Mouse (Mus musculus): ENCODE measurements around the gene Ptov1. TPM values are rescaled to one million over a fixed set of nuclear protein-coding genes. Genes with fewer than 3 reads are reported as not detected.

Gene Ptov1
- polyA plus RNA-seq, 1 experiment = 90.1 TPM

GRCm38 (mm10) chr7:44835373-44836015 is 34.1 kb downstream of the Ptov1 start:
- Histone ChIP-seq H3K4me1 (ENCODE audit: control insufficient read depth, insufficient read depth, low read length) (peaks cover 57% of the 10 kb centered on the region), H3K4me3 (ENCODE audit: insufficient read depth, low read length) (no peak overlapping the region), H3K27ac (ENCODE audit: insufficient read depth, low read depth, low read length) (peak overlapping the region; percentile 61)
- TF ChIP-seq CTCF (IDR thresholded peaks at IDR 0.05; ENCODE audit: low read depth, low read length) (peak; percentile 13; the same call in 1 of the 2 replicates), POLR2A (IDR thresholded peaks at IDR 0.05; ENCODE audit: borderline replicate concordance, low read depth, low read length) (no peak)

DNA sequence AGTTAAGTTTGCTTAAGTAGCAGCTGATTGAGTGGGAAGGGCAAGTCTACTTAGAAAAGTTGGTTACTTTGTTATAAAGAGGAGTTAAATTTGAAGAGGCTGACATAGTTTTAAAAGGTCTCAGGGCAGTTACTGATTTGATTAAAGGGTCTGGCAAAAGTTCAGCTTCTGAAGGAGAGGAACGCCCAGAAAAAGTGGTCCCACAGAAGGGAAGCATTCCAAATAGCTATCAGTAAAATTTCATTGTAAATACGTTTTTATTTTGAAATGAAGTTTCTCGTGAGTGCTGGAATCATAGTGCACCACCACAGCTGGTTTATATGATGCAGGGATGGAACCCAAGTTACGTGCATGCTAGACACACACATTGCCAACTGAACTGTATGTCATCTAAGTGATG is 36.8 kb downstream of the Ptov1 start:
- Histone ChIP-seq H3K4me1 (ENCODE audit: control insufficient read depth, insufficient read depth, low read length) (peaks cover 57% of the 10 kb centered on the region), H3K27ac (ENCODE audit: insufficient read depth, low read depth, low read length) (no peak overlapping the region), H3K4me3 (ENCODE audit: insufficient read depth, low read length) (no peak overlapping the region)
- no peak for TF ChIP-seq CTCF (IDR thresholded peaks at IDR 0.05; ENCODE audit: low read depth, low read length)
- no peak for TF ChIP-seq POLR2A (IDR thresholded peaks at IDR 0.05; ENCODE audit: borderline replicate concordance, low read depth, low read length)

DNA sequence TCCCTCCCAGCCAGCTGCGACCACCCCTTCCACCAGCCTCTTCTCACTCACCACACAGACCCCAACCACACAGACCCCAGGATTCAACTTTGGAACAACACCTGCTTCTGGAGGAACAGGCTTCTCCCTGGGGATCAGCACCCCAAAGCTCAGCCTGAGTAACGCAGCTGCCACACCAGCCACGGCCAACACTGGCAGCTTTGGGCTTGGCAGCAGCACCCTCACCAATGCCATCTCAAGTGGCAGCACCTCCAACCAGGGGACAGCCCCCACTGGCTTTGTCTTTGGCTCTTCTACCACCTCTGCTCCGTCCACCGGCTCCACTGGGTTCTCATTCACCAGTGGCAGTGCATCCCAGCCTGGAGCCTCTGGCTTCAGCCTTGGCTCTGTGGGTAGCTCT is 40.9 kb downstream of the Ptov1 start:
- Histone ChIP-seq H3K4me3 (ENCODE audit: insufficient read depth, low read length) (no peak overlapping the region), H3K27ac (ENCODE audit: insufficient read depth, low read depth, low read length) (no peak overlapping the region), H3K4me1 (ENCODE audit: control insufficient read depth, insufficient read depth, low read length) (peaks cover 50% of the 10 kb centered on the region)
- TF ChIP-seq POLR2A (IDR thresholded peaks at IDR 0.05; ENCODE audit: borderline replicate concordance, low read depth, low read length) (no peak), CTCF (IDR thresholded peaks at IDR 0.05; ENCODE audit: low read depth, low read length) (no peak)

- peaks cover 48% of the 10 kb centered on the region for H3K4me1 ChIP-seq (ENCODE audit: control insufficient read depth, insufficient read depth, low read length)
- no peak for TF ChIP-seq POLR2A (IDR thresholded peaks at IDR 0.05; ENCODE audit: borderline replicate concordance, low read depth, low read length)
- TF ChIP-seq CTCF (IDR thresholded peaks at IDR 0.05; ENCODE audit: low read depth, low read length) = no peak
- no peak overlapping the region for H3K27ac ChIP-seq (ENCODE audit: insufficient read depth, low read depth, low read length)
- no peak overlapping the region for H3K4me3 ChIP-seq (ENCODE audit: insufficient read depth, low read length)
Observed at GRCm38 (mm10) chr7:44826771-44827170, 42.8 kb downstream of the Ptov1 start.

- peaks cover 53% of the 10 kb centered on the region for H3K4me1 ChIP-seq (ENCODE audit: control insufficient read depth, insufficient read depth, low read length)
- no peak overlapping the region for H3K4me3 ChIP-seq (ENCODE audit: insufficient read depth, low read length)
- TF ChIP-seq POLR2A (IDR thresholded peaks at IDR 0.05; ENCODE audit: borderline replicate concordance, low read depth, low read length) = no peak
- no peak for TF ChIP-seq CTCF (IDR thresholded peaks at IDR 0.05; ENCODE audit: low read depth, low read length)
- peak overlapping the region; percentile 7; the same call in 1 of the 2 replicates for H3K27ac ChIP-seq (ENCODE audit: insufficient read depth, low read depth, low read length)
Observed at GRCm38 (mm10) chr7:44824872-44825271, 44.7 kb downstream of the Ptov1 start.

DNA sequence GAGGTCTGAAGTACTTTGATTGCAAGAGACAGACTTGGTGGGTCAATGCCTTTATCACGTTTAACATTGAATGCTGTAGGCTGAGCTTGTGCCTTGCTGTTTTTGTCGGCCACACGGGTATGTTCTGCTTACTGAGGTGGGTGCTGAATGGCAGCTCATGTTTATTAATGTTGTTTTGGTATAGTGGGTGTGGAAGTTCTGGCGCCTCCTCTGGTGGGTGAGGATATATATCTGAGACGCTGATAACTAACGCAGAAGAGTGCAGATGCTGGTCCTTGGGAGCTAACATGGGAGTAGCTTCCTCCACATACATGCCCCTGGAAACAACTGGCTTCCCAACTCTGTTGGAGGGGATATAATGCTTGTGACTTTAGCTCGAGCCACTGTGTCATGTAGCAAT is 46.2 kb downstream of the Ptov1 start:
- TF ChIP-seq POLR2A (IDR thresholded peaks at IDR 0.05; ENCODE audit: borderline replicate concordance, low read depth, low read length) (no peak), CTCF (IDR thresholded peaks at IDR 0.05; ENCODE audit: low read depth, low read length) (no peak)
- Histone ChIP-seq H3K27ac (ENCODE audit: insufficient read depth, low read depth, low read length) (no peak overlapping the region), H3K4me1 (ENCODE audit: control insufficient read depth, insufficient read depth, low read length) (peaks cover 60% of the 10 kb centered on the region), H3K4me3 (ENCODE audit: insufficient read depth, low read length) (no peak overlapping the region)

- Histone ChIP-seq H3K4me3 (ENCODE audit: insufficient read depth, low read length) (no peak overlapping the region), H3K27ac (ENCODE audit: insufficient read depth, low read depth, low read length) (no peak overlapping the region), H3K4me1 (ENCODE audit: control insufficient read depth, insufficient read depth, low read length) (peaks cover 60% of the 10 kb centered on the region)
- TF ChIP-seq CTCF (IDR thresholded peaks at IDR 0.05; ENCODE audit: low read depth, low read length) (no peak; the same call in 1 of the 2 replicates), POLR2A (IDR thresholded peaks at IDR 0.05; ENCODE audit: borderline replicate concordance, low read depth, low read length) (no peak)
Observed at GRCm38 (mm10) chr7:44821666-44822448, 47.7 kb downstream of the Ptov1 start.

DNA sequence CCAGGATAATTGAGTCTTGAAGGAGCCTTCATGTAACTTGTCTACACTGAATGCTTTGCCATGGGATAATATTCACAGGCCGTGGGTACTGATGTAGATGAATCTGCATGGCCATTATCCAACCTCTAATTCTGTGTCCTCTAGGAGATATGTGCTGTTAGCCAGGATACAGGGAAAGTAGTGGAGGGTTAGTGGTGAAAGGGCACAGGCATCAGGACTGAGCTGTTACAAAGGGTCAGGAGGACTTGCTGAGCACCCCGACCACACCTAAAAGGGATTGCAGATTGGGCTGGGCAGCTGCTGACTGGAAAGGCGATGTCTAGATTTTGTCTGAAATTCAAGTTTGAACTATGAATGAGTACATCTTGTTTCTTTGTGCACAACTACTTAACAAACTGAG is 49.1 kb downstream of the Ptov1 start:
- H3K27ac ChIP-seq (ENCODE audit: insufficient read depth, low read depth, low read length) = no peak overlapping the region
- H3K4me1 ChIP-seq (ENCODE audit: control insufficient read depth, insufficient read depth, low read length) = peaks cover 48% of the 10 kb centered on the region
- TF ChIP-seq POLR2A (IDR thresholded peaks at IDR 0.05; ENCODE audit: borderline replicate concordance, low read depth, low read length) = no peak
- no peak for TF ChIP-seq CTCF (IDR thresholded peaks at IDR 0.05; ENCODE audit: low read depth, low read length)
- H3K4me3 ChIP-seq (ENCODE audit: insufficient read depth, low read length) = no peak overlapping the region

- no peak overlapping the region; the same call in 1 of the 2 replicates for H3K27ac ChIP-seq (ENCODE audit: insufficient read depth, low read depth, low read length)
- TF ChIP-seq POLR2A (IDR thresholded peaks at IDR 0.05; ENCODE audit: borderline replicate concordance, low read depth, low read length) = no peak
- no peak for TF ChIP-seq CTCF (IDR thresholded peaks at IDR 0.05; ENCODE audit: low read depth, low read length)
- H3K4me3 ChIP-seq (ENCODE audit: insufficient read depth, low read length) = no peak overlapping the region; the same call in 1 of the 2 replicates
- peaks cover 46% of the 10 kb centered on the region for H3K4me1 ChIP-seq (ENCODE audit: control insufficient read depth, insufficient read depth, low read length)
Observed at GRCm38 (mm10) chr7:44819863-44820262, 49.7 kb downstream of the Ptov1 start.

- H3K4me1 ChIP-seq (ENCODE audit: control insufficient read depth, insufficient read depth, low read length) = peaks cover 45% of the 10 kb centered on the region
- peak overlapping the region; percentile 25; the same call in 1 of the 2 replicates for H3K27ac ChIP-seq (ENCODE audit: insufficient read depth, low read depth, low read length)
- no peak for TF ChIP-seq CTCF (IDR thresholded peaks at IDR 0.05; ENCODE audit: low read depth, low read length)
- TF ChIP-seq POLR2A (IDR thresholded peaks at IDR 0.05; ENCODE audit: borderline replicate concordance, low read depth, low read length) = no peak
- H3K4me3 ChIP-seq (ENCODE audit: insufficient read depth, low read length) = peak overlapping the region; percentile 82
Observed at GRCm38 (mm10) chr7:44819391-44819790, 50.2 kb downstream of the Ptov1 start.

Data from bone marrow macrophage, adult 2 months (primary cell).